Mouse (Mus musculus): ENCODE results near the gene Golph3l.

Gene Golph3l

DNA sequence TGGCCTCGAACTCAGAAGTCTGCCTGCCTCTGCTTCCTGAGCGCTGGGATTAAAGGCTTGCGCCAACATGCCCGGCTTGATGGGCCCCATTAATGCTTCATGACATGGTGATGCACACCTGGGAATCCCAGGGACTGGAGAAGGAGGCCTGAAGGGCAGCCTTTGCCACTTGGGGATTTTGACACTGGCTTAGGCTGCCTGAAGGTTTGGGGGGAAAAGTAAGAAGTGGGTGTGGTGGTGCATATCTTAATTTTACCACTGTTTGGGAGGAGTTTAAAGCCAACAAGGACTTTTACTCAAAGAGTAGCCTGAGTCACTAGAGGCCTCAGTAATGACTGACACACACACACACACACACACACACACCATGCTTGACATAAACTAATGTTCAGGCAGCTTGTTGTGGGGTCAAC is 76.2 kb downstream of the Golph3l start:
- in situ Hi-C loops (cut with MboI; ENCODE audit: low pct_unique_long_range_greater_than_20kb in 1 of 2, low sequenced_read_pairs in 2 of 2, unreplicated experiment in 1 of 2): no loop called here

DNA sequence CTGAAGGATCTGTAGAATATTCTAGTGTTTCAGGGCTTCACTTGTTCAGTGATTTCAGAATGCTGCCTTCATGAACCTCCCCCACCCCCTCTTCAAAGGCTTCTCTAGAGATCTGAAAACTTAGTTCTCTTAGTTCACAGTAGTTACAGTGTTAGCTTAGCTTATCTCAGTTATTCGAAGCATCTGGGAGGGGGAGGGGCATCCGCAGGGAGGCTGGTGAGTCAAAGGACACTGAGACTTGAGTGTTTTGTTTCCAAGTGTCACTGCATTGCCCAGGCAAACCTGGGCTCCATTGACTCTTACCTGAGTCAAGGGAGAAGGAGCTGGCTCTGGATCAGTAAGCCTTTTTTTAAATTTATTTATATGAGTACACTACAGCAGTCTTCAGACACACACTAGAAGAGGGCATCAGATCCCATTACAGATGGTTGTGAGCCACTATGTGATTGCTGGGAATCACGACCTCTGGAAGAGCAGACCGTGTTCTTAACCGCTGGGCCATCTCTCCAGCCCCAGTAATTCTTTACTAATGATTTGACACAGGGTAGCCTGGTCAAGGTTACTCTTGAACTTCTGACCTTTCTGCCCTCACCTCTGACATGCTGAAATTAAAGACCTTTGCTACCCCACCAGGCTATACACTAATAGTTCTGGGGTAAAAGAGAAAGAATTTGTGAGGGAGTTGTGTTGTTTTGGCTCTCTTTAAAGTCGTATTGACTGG is 77.5 kb downstream of the Golph3l start:
- in situ Hi-C loops (cut with MboI; ENCODE audit: low pct_unique_long_range_greater_than_20kb in 1 of 2, low sequenced_read_pairs in 2 of 2, unreplicated experiment in 1 of 2): no loop called here

DNA sequence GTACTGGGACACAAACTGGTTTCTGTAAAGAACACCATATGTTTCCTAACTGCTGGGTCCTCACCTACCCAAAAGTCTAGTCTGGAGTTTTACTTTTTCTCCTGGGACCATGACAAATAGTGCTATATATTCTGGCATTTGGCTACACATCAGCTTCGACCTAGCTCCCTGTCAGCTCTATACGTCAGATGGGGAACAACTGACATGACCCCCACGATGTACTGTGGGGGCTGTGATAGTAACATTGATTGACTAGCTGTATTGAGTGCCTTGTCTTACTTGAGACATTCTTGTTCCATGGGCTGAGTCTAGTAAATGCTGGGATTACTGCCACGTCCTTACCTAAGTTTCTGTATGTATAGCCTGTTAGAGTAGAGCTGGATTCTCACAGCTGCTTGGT is 78.8 kb downstream of the Golph3l start:
- in situ Hi-C loops (cut with MboI; ENCODE audit: low pct_unique_long_range_greater_than_20kb in 1 of 2, low sequenced_read_pairs in 2 of 2, unreplicated experiment in 1 of 2): no loop called here

DNA sequence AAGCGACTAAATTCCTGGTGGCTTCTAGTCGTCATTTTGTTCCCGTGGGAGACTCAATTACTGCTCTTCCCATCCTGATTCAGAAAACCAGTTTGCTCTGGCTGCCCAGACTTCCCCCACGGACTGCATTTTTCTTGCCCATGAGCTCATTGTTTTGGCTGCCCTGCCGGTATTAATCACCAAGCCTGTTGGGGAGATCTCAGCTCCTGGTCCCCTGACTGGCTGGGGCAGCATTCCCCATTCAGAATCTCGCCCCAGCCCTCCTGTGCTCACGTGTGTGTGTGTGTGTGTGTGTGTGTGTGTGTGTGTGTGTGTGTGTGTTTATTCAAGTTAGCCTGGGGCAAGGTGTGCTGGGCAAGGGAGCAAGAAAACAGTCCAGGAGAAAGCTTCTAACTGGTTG is 79.3 kb downstream of the Golph3l start:
- in situ Hi-C loops (cut with MboI; ENCODE audit: low pct_unique_long_range_greater_than_20kb in 1 of 2, low sequenced_read_pairs in 2 of 2, unreplicated experiment in 1 of 2): no loop called here

All from mouse embryonic stem cell (cell line).